Mouse (Mus musculus) CH12.LX (cell line): Measurements from ENCODE around the gene Asprv1. TPM values are rescaled to one million over a fixed set of nuclear protein-coding genes. Genes with fewer than 3 reads are reported as not detected.
A peak's percentile ranks its signal among the peaks of the same experiment; 100 is the strongest.

Experiments used
- DNase-seq: peaks from one replicate; pipeline ENCODE4 v3.0.0-alpha.2; 2013; ENCODE audit errors: extremely low read depth
- H3K27ac ChIP-seq: 2 replicates; pipeline ENCODE4 v1.5.1; 2012; ENCODE audit warnings: low read depth, mild to moderate bottlenecking, control low read depth, moderate library complexity; ENCODE audit not compliant: insufficient read depth
- H3K27me3 ChIP-seq: replicated peaks from 2 replicates; pipeline ENCODE3; 2012; ENCODE audit warnings: inconsistent platforms
- H3K36me3 ChIP-seq, 2 experiments: replicated peaks in 1 of 2; 2 replicates each; pipeline versions ENCODE3 to v1.6.1; 2012; ENCODE audit warnings: inconsistent platforms in 1 of 2, low read length in 1 of 2, mild to moderate bottlenecking in 1 of 2, mixed read lengths in 1 of 2, moderate library complexity in 1 of 2; ENCODE audit not compliant: control insufficient read depth in 1 of 2, insufficient read depth in 1 of 2
- H3K4me1 ChIP-seq, 2 experiments: 2 replicates each; pipeline ENCODE4 v1.6.1; 2012; ENCODE audit warnings: inconsistent platforms in 1 of 2, moderate library complexity in 1 of 2; ENCODE audit not compliant: insufficient read depth in 2 of 2, control insufficient read depth in 1 of 2
- H3K4me2 ChIP-seq: 2 replicates; pipeline ENCODE4 v1.6.1; 2012; ENCODE audit warnings: low read depth, mild to moderate bottlenecking, control low read depth; ENCODE audit not compliant: poor library complexity, insufficient read depth, severe bottlenecking
- H3K4me3 ChIP-seq, 3 experiments: fragments of 150-350 bp in 1 of 3; sonication (generic) in 1 of 3; replicated peaks in 1 of 3; 2 replicates each; pipeline versions ENCODE3 to v1.5.1; 2011 to 2012; ENCODE audit warnings: low read depth in 2 of 3, low read length in 2 of 3, mild to moderate bottlenecking in 2 of 3, moderate library complexity in 2 of 3, control low read depth in 1 of 3, improper control_type of control experiment in 1 of 3, inconsistent platforms in 1 of 3, mixed read lengths in 1 of 3; ENCODE audit not compliant: poor library complexity in 1 of 3
- H3K79me2 ChIP-seq: replicated peaks from 2 replicates; pipeline ENCODE4 v1.6.1; 2012; ENCODE audit warnings: mild to moderate bottlenecking, moderate library complexity; ENCODE audit not compliant: control insufficient read depth, poor library complexity, insufficient read depth, severe bottlenecking; ENCODE audit errors: extremely low read depth
- H3K9ac ChIP-seq: 2 replicates; pipeline ENCODE4 v1.6.1; 2012; ENCODE audit warnings: low read depth, mild to moderate bottlenecking, control low read depth, moderate library complexity; ENCODE audit not compliant: insufficient read depth
- H3K9me3 ChIP-seq: replicated peaks from 2 replicates; pipeline ENCODE3; 2012; ENCODE audit warnings: low read length, inconsistent platforms, mixed read lengths
- BHLHE40 ChIP-seq: IDR thresholded peaks from 2 replicates; pipeline ENCODE4 v1.6.1; 2011; ENCODE audit warnings: mild to moderate bottlenecking, low read depth, low read length, improper control_type of control experiment
- CHD1 ChIP-seq: IDR thresholded peaks from 2 replicates; pipeline ENCODE4 v1.6.1; 2012; ENCODE audit warnings: low read depth, low read length, improper control_type of control experiment, inconsistent platforms
- ELF1 ChIP-seq: IDR thresholded peaks from 2 replicates; pipeline ENCODE4 v1.6.1; 2014; ENCODE audit warnings: low read depth, mild to moderate bottlenecking, inconsistent platforms, low read length, improper control_type of control experiment
- EP300 ChIP-seq: IDR thresholded peaks from 2 replicates; pipeline ENCODE4 v1.6.1; 2011; ENCODE audit warnings: low read length, improper control_type of control experiment
- ETS1 ChIP-seq: conservative IDR thresholded peaks from 2 replicates; pipeline ENCODE4 v1.6.1; 2012; ENCODE audit warnings: low read depth, mild to moderate bottlenecking, inconsistent platforms, low read length, improper control_type of control experiment, moderate library complexity
- GABPA ChIP-seq: IDR thresholded peaks from 2 replicates; pipeline ENCODE4 v1.6.1; 2012; ENCODE audit warnings: low read depth, low read length, improper control_type of control experiment, inconsistent platforms; ENCODE audit not compliant: insufficient replicate concordance
- IRF4 ChIP-seq: IDR thresholded peaks from 2 replicates; pipeline ENCODE4 v1.6.1; 2014; ENCODE audit warnings: low read depth, mild to moderate bottlenecking, inconsistent platforms, low read length, improper control_type of control experiment
- JUN ChIP-seq: IDR thresholded peaks from 2 replicates; pipeline ENCODE4 v1.6.1; 2011; ENCODE audit warnings: low read depth, mild to moderate bottlenecking, low read length, improper control_type of control experiment, moderate library complexity; ENCODE audit not compliant: insufficient read depth
- JUND ChIP-seq: conservative IDR thresholded peaks from 2 replicates; pipeline ENCODE4 v1.6.1; 2011; ENCODE audit warnings: low read depth, low read length, improper control_type of control experiment
- KAT2A ChIP-seq: IDR thresholded peaks from 2 replicates; pipeline ENCODE4 v1.6.1; 2012; ENCODE audit warnings: low read length, improper control_type of control experiment, inconsistent platforms; ENCODE audit not compliant: insufficient replicate concordance
- MAFK ChIP-seq: IDR thresholded peaks from 2 replicates; pipeline ENCODE4 v1.6.1; 2011; ENCODE audit warnings: low read length, improper control_type of control experiment; ENCODE audit not compliant: insufficient replicate concordance
- MAX ChIP-seq: IDR thresholded peaks from 2 replicates; pipeline ENCODE4 v1.6.1; 2011; ENCODE audit warnings: low read length, improper control_type of control experiment
- MAZ ChIP-seq: IDR thresholded peaks from 2 replicates; pipeline ENCODE4 v1.6.1; 2012; ENCODE audit warnings: low read depth, mild to moderate bottlenecking, inconsistent platforms, low read length, improper control_type of control experiment, moderate library complexity
- MXI1 ChIP-seq: IDR thresholded peaks from 2 replicates; pipeline ENCODE4 v1.6.1; 2011; ENCODE audit warnings: mild to moderate bottlenecking, low read depth, low read length, improper control_type of control experiment
- NRF1 ChIP-seq: IDR thresholded peaks from 2 replicates; pipeline ENCODE4 v1.6.1; 2014; ENCODE audit warnings: low read depth, mild to moderate bottlenecking, inconsistent platforms, low read length, improper control_type of control experiment, moderate library complexity
- POLR2A ChIP-seq: IDR thresholded peaks from 2 replicates; pipeline ENCODE4 v1.6.1; 2011; ENCODE audit warnings: low read depth, mild to moderate bottlenecking, improper control_type of control experiment, low read length
- POLR2AphosphoS2 ChIP-seq: IDR thresholded peaks from 2 replicates; pipeline ENCODE4 v1.6.1; 2011; ENCODE audit warnings: low read depth, low read length, improper control_type of control experiment
- RAD21 ChIP-seq: IDR thresholded peaks from 2 replicates; pipeline ENCODE4 v1.6.1; 2011; ENCODE audit warnings: low read depth, mild to moderate bottlenecking, low read length, improper control_type of control experiment, moderate library complexity
- RCOR1 ChIP-seq: conservative IDR thresholded peaks from 2 replicates; pipeline ENCODE4 v1.6.1; 2012; ENCODE audit warnings: low read depth, mild to moderate bottlenecking, inconsistent platforms, low read length, improper control_type of control experiment
- SIN3A ChIP-seq: IDR thresholded peaks from 2 replicates; pipeline ENCODE4 v1.6.1; 2012; ENCODE audit warnings: low read length, improper control_type of control experiment, inconsistent platforms
- SMC3 ChIP-seq: IDR thresholded peaks from 2 replicates; pipeline ENCODE4 v1.6.1; 2011; ENCODE audit warnings: low read depth, low read length, improper control_type of control experiment
- TBP ChIP-seq: conservative IDR thresholded peaks from 2 replicates; pipeline ENCODE4 v1.6.1; 2011; ENCODE audit warnings: low read depth, low read length, improper control_type of control experiment
- TCF12 ChIP-seq: IDR thresholded peaks from 2 replicates; pipeline ENCODE4 v1.6.1; 2014; ENCODE audit warnings: low read depth, mild to moderate bottlenecking, inconsistent platforms, low read length, improper control_type of control experiment
- USF2 ChIP-seq: conservative IDR thresholded peaks from 2 replicates; pipeline ENCODE4 v1.6.1; 2011; ENCODE audit warnings: low read depth, low read length, improper control_type of control experiment
- ZC3H11A ChIP-seq: IDR thresholded peaks from 2 replicates; pipeline ENCODE4 v1.6.1; 2012; ENCODE audit warnings: low read depth, mild to moderate bottlenecking, inconsistent platforms, low read length, improper control_type of control experiment
- ZKSCAN1 ChIP-seq: IDR thresholded peaks from 2 replicates; pipeline ENCODE4 v1.6.1; 2012; ENCODE audit warnings: low read depth, inconsistent platforms, low read length, improper control_type of control experiment, borderline replicate concordance
- dilution Hi-C: fragments of 300-500 bp; cut with MboI; formaldehyde crosslinking; loops from 2 replicates; pipeline ENCODE4 v1.14.3; 2020; ENCODE audit warnings: low sequenced_read_pairs; ENCODE audit not compliant: extremely low pct_unique_long_range_greater_than_20kb, extremely low pct_ligation_motif_present
- in situ Hi-C: fragments of 300-500 bp; cut with MboI; formaldehyde crosslinking; loops from 3 replicates; pipeline ENCODE4 v1.14.3; 2019; ENCODE audit warnings: low sequenced_read_pairs, low pct_ligation_motif_present, low pct_unique_long_range_greater_than_20kb, mixed read lengths
- polyA plus RNA-seq: library from polyadenylated mRNA; unstranded; fragments of >175 nt; gene quantifications from 2 replicates; pipeline ENCODE4 v1.2.1, GENCODE M21; 2012; ENCODE audit warnings: low read depth; ENCODE audit not compliant: insufficient read length
- total RNA-seq, 2 experiments: library from RNA; depleted of rRNA; stranded (reverse); fragments of 300-350 nt in 1 of 2; fragments of >200 nt in 1 of 2; gene quantifications; 2 replicates each; pipeline ENCODE4 v1.2.3; 2012 to 2014

Gene Asprv1
- total and polyA plus RNA-seq, 3 experiments = not detected

DNA sequence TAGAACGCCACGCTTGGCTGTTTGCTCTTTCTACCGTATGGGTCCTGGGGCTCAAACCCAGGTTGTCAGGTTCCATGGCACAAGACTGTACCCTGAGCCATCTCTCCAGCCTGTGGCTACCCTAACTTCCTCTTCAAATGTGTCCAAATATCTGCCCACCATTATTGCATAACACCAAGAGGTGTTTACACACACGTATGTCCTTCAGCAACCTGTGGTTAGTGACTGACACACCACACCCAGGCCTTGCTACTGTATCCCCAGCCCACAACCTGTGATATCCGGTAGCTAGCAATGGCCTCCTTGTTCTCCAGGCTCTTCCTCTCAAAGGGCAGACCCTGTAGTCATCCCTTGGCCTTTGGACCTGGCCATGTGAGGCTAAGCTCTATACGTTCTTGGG, 18.7 kb upstream of the Asprv1 start:
- H3K9me3 ChIP-seq = no peaks in the 10 kb centered on the region
- dilution Hi-C loops = no loop called here
- no peak overlapping the region for H3K9ac ChIP-seq
- H3K79me2 ChIP-seq = no peaks in the 10 kb centered on the region
- in situ Hi-C loops = no loop called here
- no peak overlapping the region for H3K4me3 ChIP-seq
- no peak for DNase-seq
- peaks cover 4 to 28% of the 10 kb centered on the region in 2 experiments for H3K4me1 ChIP-seq
- no peak for TF ChIP-seq ZC3H11A
- no peak for TF ChIP-seq KAT2A
- no peak for TF ChIP-seq NRF1
- no peak for TF ChIP-seq POLR2A
- TF ChIP-seq GABPA = no peak
- no peak for TF ChIP-seq MXI1
- TF ChIP-seq RCOR1 = no peak
- TF ChIP-seq MAX = no peak
- TF ChIP-seq RAD21 = no peak
- no peak for TF ChIP-seq SMC3
- no peak for TF ChIP-seq JUN
- TF ChIP-seq MAFK = no peak
- no peaks in the 10 kb centered on the region for H3K36me3 ChIP-seq
- H3K27ac ChIP-seq = no peak overlapping the region
- no peak overlapping the region for H3K4me2 ChIP-seq
- no peaks in the 10 kb centered on the region for H3K27me3 ChIP-seq

DNA sequence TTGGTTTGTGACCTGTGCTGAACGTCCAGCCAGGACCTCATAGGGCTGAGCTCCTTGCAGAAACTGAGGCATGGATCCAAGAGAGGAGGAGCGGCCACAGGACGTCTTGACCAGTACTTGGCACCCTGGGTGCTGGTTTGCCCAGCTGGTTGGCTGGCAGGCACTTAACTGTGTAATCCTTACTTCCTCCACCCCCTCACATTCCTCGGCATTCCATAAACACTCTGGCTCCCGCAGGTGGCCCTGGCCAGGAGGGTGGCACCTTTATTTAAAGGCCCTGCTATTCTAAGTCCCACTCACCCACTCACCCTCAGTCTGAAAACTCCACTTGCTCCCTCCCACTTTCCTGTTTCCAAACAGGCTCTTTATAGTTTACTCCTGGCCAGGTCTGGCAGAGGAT, 17.2 kb upstream of the Asprv1 start:
- TF ChIP-seq CHD1 = no peak
- TF ChIP-seq SMC3 = no peak
- no peak for TF ChIP-seq NRF1
- no peak for TF ChIP-seq TCF12
- TF ChIP-seq, all 38 proteins: peak for 0
- H3K4me1 ChIP-seq = peaks cover 10 to 30% of the 10 kb centered on the region in 2 experiments
- no peaks in the 10 kb centered on the region for H3K9me3 ChIP-seq
- no peaks in the 10 kb centered on the region for H3K36me3 ChIP-seq
- in situ Hi-C loops = no loop called here
- no peak overlapping the region for H3K4me2 ChIP-seq
- H3K4me3 ChIP-seq = no peak overlapping the region
- no peaks in the 10 kb centered on the region for H3K79me2 ChIP-seq
- no peak for DNase-seq
- no peak overlapping the region for H3K9ac ChIP-seq
- dilution Hi-C loops = no loop called here
- no peaks in the 10 kb centered on the region for H3K27me3 ChIP-seq
- no peak overlapping the region for H3K27ac ChIP-seq

DNA sequence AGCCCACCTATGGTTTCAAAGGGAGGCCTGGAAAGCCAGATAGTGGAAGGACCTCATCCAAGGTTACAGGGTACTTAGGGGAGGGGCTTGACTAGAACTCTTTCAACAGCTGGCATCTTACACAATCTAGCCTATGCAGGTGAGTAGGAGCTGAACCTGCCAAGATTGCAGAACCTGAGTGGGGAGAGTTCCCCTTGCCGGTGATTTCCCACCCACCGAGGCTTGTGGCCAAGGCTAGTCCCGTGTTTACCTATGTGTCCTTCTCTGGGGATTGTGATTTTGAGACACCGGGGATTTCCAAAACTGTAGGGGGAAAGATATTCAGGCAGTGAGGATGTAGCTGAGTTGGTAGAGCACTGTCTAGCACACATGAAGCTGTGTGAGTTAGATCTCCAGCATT, 12.7 kb upstream of the Asprv1 start:
- dilution Hi-C loops = no loop called here
- no peak for TF ChIP-seq TBP
- TF ChIP-seq EP300 = no peak
- no peak for TF ChIP-seq IRF4
- no peak for TF ChIP-seq KAT2A
- no peak for TF ChIP-seq ZC3H11A
- no peak for TF ChIP-seq MAX
- no peak for TF ChIP-seq ZKSCAN1
- no peak for TF ChIP-seq JUND
- no peak for TF ChIP-seq CHD1
- no peak for TF ChIP-seq SIN3A
- TF ChIP-seq USF2 = no peak
- TF ChIP-seq BHLHE40 = peak; percentile 52; the same call in 1 of the 2 replicates
- TF ChIP-seq ETS1 = peak; percentile 43; the same call in 1 of the 2 replicates
- TF ChIP-seq ELF1 = no peak
- TF ChIP-seq RCOR1 = no peak
- TF ChIP-seq POLR2AphosphoS2 = no peak
- TF ChIP-seq MAZ = no peak
- TF ChIP-seq RAD21 = no peak
- Histone ChIP-seq H3K9ac (no peak overlapping the region), H3K4me1 (peaks cover 13 to 19% of the 10 kb centered on the region in 2 experiments), H3K4me3 (no peak overlapping the region), H3K27me3 (peaks cover 8% of the 10 kb centered on the region), H3K27ac (no peak overlapping the region), H3K9me3 (no peaks in the 10 kb centered on the region), H3K4me2 (no peak overlapping the region), H3K36me3 (no peaks in the 10 kb centered on the region), H3K79me2 (no peaks in the 10 kb centered on the region)
- no peak for DNase-seq
- in situ Hi-C loops = no loop called here
